Mouse (Mus musculus) G1E (cell line): Measurements from ENCODE around the gene Dcaf11.

Source experiments
- CTCF ChIP-seq: IDR thresholded peaks from 2 replicates; pipeline ENCODE4 v1.5.1; 2012; ENCODE audit warnings: low read depth, low read length, inconsistent platforms, mixed read lengths
- GATA1 ChIP-seq: IDR thresholded peaks from 2 replicates; pipeline ENCODE4 v1.6.1; 2012; ENCODE audit warnings: borderline replicate concordance, low read length, inconsistent platforms, mixed read lengths
- POLR2AphosphoS5 ChIP-seq: IDR thresholded peaks from 2 replicates; pipeline ENCODE4 v1.6.1; 2012; ENCODE audit warnings: low read depth, low read length, inconsistent platforms; ENCODE audit not compliant: insufficient replicate concordance

DNA sequence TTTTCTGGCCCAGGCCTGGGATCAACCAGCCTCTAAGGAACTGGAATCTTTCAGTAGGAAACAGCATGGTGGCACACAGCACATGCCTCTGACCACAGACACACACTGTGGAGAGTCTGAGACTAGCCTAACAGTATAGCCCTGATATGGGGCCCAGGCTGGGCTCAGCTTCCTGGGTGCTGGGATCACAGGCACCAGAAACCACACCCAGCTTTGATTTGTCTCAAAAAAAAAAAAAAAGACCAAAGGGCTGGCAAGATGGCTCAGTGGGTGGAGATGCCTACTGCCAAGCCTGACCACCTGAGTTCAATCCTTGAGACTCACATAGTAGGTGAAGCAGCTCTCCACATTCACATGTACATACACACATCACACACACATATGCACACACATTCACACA, 5.2 kb upstream of the Dcaf11 start:
- TF ChIP-seq CTCF (no peak), POLR2AphosphoS5 (no peak), GATA1 (no peak)
